ENCODE assay signal across 27 mouse cellular contexts in the genomic region with DNA sequence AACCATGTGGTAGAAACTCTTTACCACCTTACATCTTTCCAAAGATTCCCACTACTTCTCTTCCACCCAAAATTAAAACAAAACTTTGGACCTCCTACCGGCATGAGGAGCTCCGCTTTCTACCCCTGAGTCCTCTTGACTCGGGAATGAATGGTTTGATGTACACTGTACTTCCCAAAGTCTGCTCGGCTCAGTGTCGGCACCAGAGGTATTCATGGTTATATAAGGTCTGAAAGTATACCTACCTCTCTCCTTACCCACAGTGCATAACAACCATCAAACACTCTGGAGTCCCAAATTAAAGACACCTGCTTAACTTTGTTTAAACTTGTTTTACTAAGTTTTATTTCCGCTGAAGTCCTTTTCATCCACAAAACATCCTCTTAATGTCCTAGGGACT.
DNase-seq lines count a peak whose midpoint lies in the region; ATAC-seq and TF ChIP-seq lines count a peak whose summit lies in the region.
"Had no signal": no experiment of that assay in that cellular context is flagged by ENCODE, and none has a peak within 500 bp of the region (broad histone marks: within the 10 kb centered on the region; RNA-seq: fewer than 3 reads in every experiment).

No protein-coding gene starts in this region.

- ATAC-seq in embryonic facial prominence, embryonic 14.5 days (ENCODE audit: low read depth) = no peak
- ATAC-seq in limb, embryonic 13.5 days (ENCODE audit: low FRiP score, low read depth) = peak; percentile 61; the same call in 1 of the 2 replicates
- ATAC-seq in intestine, embryonic 15.5 days = no peak
- no peak for ATAC-seq in hindbrain, embryonic 16.5 days
- ATAC-seq: forebrain, embryonic 15.5 days; hindbrain, postnatal 0 days; inflammation-experienced regulatory T-cells, adult 6 months; Patski had no signal

- 0 out of 2 replicates have a peak overlapping the region, but pooled peaks have one; percentile 18 for H3K4me2 ChIP-seq in embryonic facial prominence, embryonic 14.5 days (ENCODE audit: low read depth, low read length)
- no peak overlapping the region for H3K4me2 ChIP-seq in limb, embryonic 13.5 days (replicated peaks)
- no peak overlapping the region for H3K4me2 ChIP-seq in intestine, embryonic 15.5 days (replicated peaks)
- no peak overlapping the region for H3K4me2 ChIP-seq in hindbrain, embryonic 16.5 days (ENCODE audit: low read length)
- H3K4me2 ChIP-seq: forebrain, embryonic 12.5 days; forebrain, embryonic 15.5 days; heart, embryonic 12.5 days; heart, embryonic 15.5 days; hindbrain, embryonic 13.5 days had no signal

- H3K4me1 ChIP-seq in embryonic facial prominence, embryonic 14.5 days (ENCODE audit: control insufficient read depth, insufficient read depth, low read length) = peaks cover 6% of the 10 kb centered on the region
- H3K4me1 ChIP-seq in limb, embryonic 13.5 days = peaks cover 26% of the 10 kb centered on the region
- H3K4me1 ChIP-seq in intestine, embryonic 15.5 days (replicated peaks) = no peaks in the 10 kb centered on the region
- H3K4me1 ChIP-seq in hindbrain, embryonic 16.5 days (ENCODE audit: control insufficient read depth, insufficient read depth, low read depth, low read length) = peaks cover 16% of the 10 kb centered on the region

- H3K27me3 ChIP-seq in embryonic facial prominence, embryonic 14.5 days (replicated peaks; ENCODE audit: control insufficient read depth, insufficient read depth, low read length) = no peaks in the 10 kb centered on the region
- no peaks in the 10 kb centered on the region for H3K27me3 ChIP-seq in limb, embryonic 13.5 days
- H3K27me3 ChIP-seq in intestine, embryonic 15.5 days (replicated peaks) = no peaks in the 10 kb centered on the region
- H3K27me3 ChIP-seq in hindbrain, embryonic 16.5 days (replicated peaks; ENCODE audit: control insufficient read depth, insufficient read depth, low read length) = no peaks in the 10 kb centered on the region
- H3K27me3 ChIP-seq: CH12.LX; forebrain, embryonic 12.5 days; forebrain, embryonic 15.5 days; heart, embryonic 12.5 days; heart, embryonic 15.5 days; hindbrain, embryonic 13.5 days; Patski had no signal

- no peak overlapping the region for H3K4me3 ChIP-seq in layer of hippocampus, adult 2 months
- no peak overlapping the region for H3K4me3 ChIP-seq in embryonic facial prominence, embryonic 14.5 days (ENCODE audit: low read depth, low read length)
- no peak overlapping the region for H3K4me3 ChIP-seq in limb, embryonic 13.5 days
- H3K4me3 ChIP-seq in intestine, embryonic 15.5 days (replicated peaks) = no peak overlapping the region
- no peak overlapping the region for H3K4me3 ChIP-seq in hindbrain, embryonic 16.5 days (ENCODE audit: low read length)
- H3K4me3 ChIP-seq: erythroblast, embryonic 14.5 days; forebrain, embryonic 12.5 days; forebrain, embryonic 15.5 days; heart, embryonic 12.5 days; heart, embryonic 15.5 days; hindbrain, embryonic 10.5 days; hindbrain, embryonic 13.5 days had no signal

- peak overlapping the region; percentile 7; the same call in 1 of the 2 replicates for H3K27ac ChIP-seq in layer of hippocampus, adult 2 months
- H3K27ac ChIP-seq in embryonic facial prominence, embryonic 14.5 days (replicated peaks; ENCODE audit: low read depth, low read length) = peak overlapping the region; percentile 48; the same call in 1 of the 2 replicates
- H3K27ac ChIP-seq in limb, embryonic 13.5 days = no peak overlapping the region
- no peak overlapping the region for H3K27ac ChIP-seq in intestine, embryonic 15.5 days
- H3K27ac ChIP-seq in hindbrain, embryonic 16.5 days (ENCODE audit: low read depth, low read length) = no peak overlapping the region
- H3K27ac ChIP-seq: forebrain, embryonic 12.5 days; heart, embryonic 15.5 days; hindbrain, embryonic 10.5 days; hindbrain, embryonic 13.5 days; hindbrain, postnatal 0 days had no signal

- no peak for TF ChIP-seq CTCF in layer of hippocampus, adult 2 months (conservative IDR thresholded peaks at IDR 0.05)

- no peak for DNase-seq in layer of hippocampus, adult 2 months (ENCODE audit: low spot score in 2 of 2)
- no peak for DNase-seq in layer of hippocampus, postnatal 25 days (ENCODE audit: extremely low spot score in 1 of 2, low spot score in 1 of 2)
- DNase-seq in embryonic facial prominence, embryonic 14.5 days (ENCODE audit: low spot score) = peak; percentile 19
- DNase-seq: adrenal gland, postnatal 10 days; adrenal gland, postnatal 36 days; B cell, adult 2 months; cerebellum, adult 18-20 months; cerebellum, postnatal 14 days; gastrocnemius, postnatal 25 days; heart, adult 18-20 months; heart, postnatal 10 days; heart, postnatal 36 days had no signal

- H3K9me3 ChIP-seq in embryonic facial prominence, embryonic 14.5 days (ENCODE audit: control insufficient read depth, low read length) = no peaks in the 10 kb centered on the region
- H3K9me3 ChIP-seq in limb, embryonic 13.5 days = no peaks in the 10 kb centered on the region
- no peaks in the 10 kb centered on the region for H3K9me3 ChIP-seq in intestine, embryonic 15.5 days
- no peaks in the 10 kb centered on the region for H3K9me3 ChIP-seq in hindbrain, embryonic 16.5 days (ENCODE audit: control insufficient read depth, low read length)
- H3K9me3 ChIP-seq: forebrain, embryonic 12.5 days; forebrain, embryonic 15.5 days; G1E; heart, embryonic 12.5 days; heart, embryonic 15.5 days; hindbrain, embryonic 10.5 days; hindbrain, embryonic 13.5 days had no signal

- no peak overlapping the region for H3K9ac ChIP-seq in embryonic facial prominence, embryonic 14.5 days (ENCODE audit: low read depth, low read length)
- no peak overlapping the region for H3K9ac ChIP-seq in limb, embryonic 13.5 days
- no peak overlapping the region for H3K9ac ChIP-seq in intestine, embryonic 15.5 days
- no peak overlapping the region for H3K9ac ChIP-seq in hindbrain, embryonic 16.5 days (ENCODE audit: low read depth, low read length)
- H3K9ac ChIP-seq: forebrain, embryonic 12.5 days; forebrain, embryonic 15.5 days; heart, embryonic 12.5 days; heart, embryonic 15.5 days; hindbrain, embryonic 13.5 days had no signal

- H3K36me3 ChIP-seq in embryonic facial prominence, embryonic 14.5 days (ENCODE audit: control insufficient read depth, insufficient read depth, low read length) = no peaks in the 10 kb centered on the region
- H3K36me3 ChIP-seq in limb, embryonic 13.5 days = no peaks in the 10 kb centered on the region
- no peaks in the 10 kb centered on the region for H3K36me3 ChIP-seq in intestine, embryonic 15.5 days
- no peaks in the 10 kb centered on the region for H3K36me3 ChIP-seq in hindbrain, embryonic 16.5 days (ENCODE audit: control insufficient read depth, insufficient read depth, low read length)
- H3K36me3 ChIP-seq: forebrain, embryonic 12.5 days; forebrain, embryonic 15.5 days; G1E; heart, embryonic 12.5 days; heart, embryonic 15.5 days; hindbrain, embryonic 10.5 days; hindbrain, embryonic 13.5 days had no signal

- WGBS in embryonic facial prominence, embryonic 14.5 days = 43% methylated on average over 6 of the region's 6 CpGs
- 35% methylated on average over 6 of the region's 6 CpGs for WGBS in limb, embryonic 13.5 days
- 90% methylated on average over 6 of the region's 6 CpGs for WGBS in intestine, embryonic 15.5 days
- WGBS in hindbrain, embryonic 16.5 days = 77% methylated on average over 6 of the region's 6 CpGs

Comparison
In these comparisons a context has a peak if more than half of its experiments do, and no peak if none do; other contexts are left out.
1. H3K27ac ChIP-seq: peak in layer of hippocampus, adult 2 months (single experiment) and embryonic facial prominence, embryonic 14.5 days (single experiment); none in limb, embryonic 13.5 days (single experiment), intestine, embryonic 15.5 days (single experiment) and hindbrain, embryonic 16.5 days (single experiment).